28 mouse cellular contexts compared by ENCODE assay signal in genomic region chr17:53364111-53364510, GRCm38 (mm10).
"Had no signal": no experiment of that assay in that cellular context is flagged by ENCODE, and none has a peak within 500 bp of the region (broad histone marks: within the 10 kb centered on the region; RNA-seq: fewer than 3 reads in every experiment).

No protein-coding gene starts in this region.

- H3K27ac ChIP-seq: limb, embryonic 10.5 days; limb, embryonic 12.5 days; limb, embryonic 13.5 days; limb, embryonic 15.5 days; liver, embryonic 12.5 days; liver, embryonic 13.5 days; liver, embryonic 14.5 days; liver, embryonic 15.5 days; lung, embryonic 15.5 days; macrophage; midbrain, embryonic 10.5 days; midbrain, embryonic 12.5 days; midbrain, embryonic 13.5 days; midbrain, embryonic 15.5 days; neural tube, embryonic 12.5 days; neural tube, embryonic 13.5 days had no signal

- H3K27me3 ChIP-seq: limb, embryonic 12.5 days; limb, embryonic 13.5 days; limb, embryonic 15.5 days; liver, embryonic 12.5 days; liver, embryonic 13.5 days; liver, embryonic 15.5 days; lung, embryonic 15.5 days; megakaryocyte, embryonic 14.5 days; midbrain, embryonic 12.5 days; midbrain, embryonic 13.5 days; midbrain, embryonic 15.5 days; neural tube, embryonic 12.5 days; neural tube, embryonic 13.5 days had no signal

- H3K4me1 ChIP-seq: limb, embryonic 10.5 days; limb, embryonic 12.5 days; limb, embryonic 13.5 days; limb, embryonic 15.5 days; liver, embryonic 12.5 days; liver, embryonic 13.5 days; liver, embryonic 15.5 days; lung, embryonic 15.5 days; megakaryocyte, embryonic 14.5 days; midbrain, embryonic 10.5 days; midbrain, embryonic 12.5 days; midbrain, embryonic 13.5 days; midbrain, embryonic 15.5 days; neural tube, embryonic 12.5 days; neural tube, embryonic 13.5 days had no signal

- H3K9me3 ChIP-seq: limb, embryonic 10.5 days; limb, embryonic 12.5 days; limb, embryonic 15.5 days; liver, embryonic 12.5 days; liver, embryonic 13.5 days; liver, embryonic 15.5 days; lung, embryonic 15.5 days; midbrain, embryonic 10.5 days; midbrain, embryonic 15.5 days; neural tube, embryonic 13.5 days had no signal

- H3K36me3 ChIP-seq: limb, embryonic 10.5 days; limb, embryonic 12.5 days; limb, embryonic 13.5 days; limb, embryonic 15.5 days; liver, embryonic 12.5 days; liver, embryonic 13.5 days; liver, embryonic 15.5 days; lung, embryonic 15.5 days; midbrain, embryonic 10.5 days; midbrain, embryonic 12.5 days; midbrain, embryonic 13.5 days; midbrain, embryonic 15.5 days; neural tube, embryonic 12.5 days; neural tube, embryonic 13.5 days had no signal

- H3K4me3 ChIP-seq: limb, embryonic 10.5 days; limb, embryonic 12.5 days; limb, embryonic 13.5 days; limb, embryonic 15.5 days; liver, embryonic 12.5 days; liver, embryonic 13.5 days; liver, embryonic 15.5 days; lung, embryonic 15.5 days; megakaryocyte, embryonic 14.5 days; midbrain, embryonic 10.5 days; midbrain, embryonic 12.5 days; midbrain, embryonic 13.5 days; midbrain, embryonic 15.5 days; myocyte; neural tube, embryonic 12.5 days; neural tube, embryonic 13.5 days had no signal

- DNase-seq: liver; liver, embryonic 13.5 days; liver, postnatal 0 days; lung, adult 18-20 months; lung, adult 2 months; lung, embryonic 14.5 days; lung, postnatal 10 days; lung, postnatal 14 days; lung, postnatal 36 days; lung, postnatal 4 days; midbrain, embryonic 14.5 days had no signal
